Mouse (Mus musculus) mouse embryonic stem cell (cell line): ENCODE measurements around the gene Olfr616.
"Not testable (repeated sequence)": the region's sequence is repeated elsewhere in the genome, so short reads cannot be mapped to it uniquely, and the experiment has no call there.

Source experiments
- in situ Hi-C, 2 experiments: fragments of 300-500 bp; cut with MboI; formaldehyde crosslinking; loops; 1 replicate in 1 of 2; 3 replicates in 1 of 2; pipeline ENCODE4 v1.14.3; 2019 to 2020; ENCODE audit warnings: low sequenced_read_pairs in 2 of 2, low pct_unique_long_range_greater_than_20kb in 1 of 2, mixed read lengths in 1 of 2; ENCODE audit not compliant: unreplicated experiment in 1 of 2

Olfr616 gene

DNA sequence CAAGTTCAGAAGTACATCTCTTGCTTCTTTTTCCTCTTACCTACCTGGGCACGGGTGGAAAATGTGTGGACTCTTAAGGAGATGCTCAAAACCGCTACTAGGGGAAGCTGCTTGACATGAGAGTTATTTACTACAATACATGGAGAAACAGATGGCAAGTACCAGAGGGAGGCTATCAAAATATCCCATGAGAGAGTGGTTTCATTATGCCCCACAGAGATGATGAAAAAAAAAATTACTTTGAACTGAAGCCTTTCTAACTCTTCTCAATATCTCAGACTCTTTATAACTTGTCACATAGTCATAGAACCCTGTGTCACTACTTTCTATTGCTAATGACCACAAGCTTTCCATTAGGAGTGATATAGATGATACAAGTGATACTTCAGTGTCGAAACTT lies at the start of gene Olfr616:
Olfr616 (minus strand) TSS at position 101 of the 400 bp plus-strand sequence.
- in situ Hi-C loops = no loop called here

DNA sequence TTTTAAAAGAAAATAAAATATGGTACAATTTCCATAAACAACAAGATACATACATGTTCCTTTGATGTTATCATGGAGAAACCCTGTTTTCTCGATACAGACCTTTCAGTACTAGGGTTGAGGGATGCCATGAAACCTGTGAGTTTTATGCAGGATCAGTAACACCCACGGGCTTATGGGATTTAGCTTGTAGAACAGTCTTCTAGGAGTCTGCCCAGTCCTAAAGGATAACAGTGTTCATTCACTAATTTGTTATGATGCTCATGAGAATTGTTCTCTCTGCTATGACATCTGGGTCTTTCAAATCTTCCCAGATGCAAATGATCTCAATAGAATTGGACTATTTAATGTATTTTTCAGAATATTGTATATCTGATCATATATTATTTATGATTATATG lies 43.5 kb upstream of the Olfr616 start, which contains the start of gene Olfr620:
Olfr620 (minus strand) TSS at position 101 of the 400 bp plus-strand sequence.
- in situ Hi-C loops = no loop called here

DNA sequence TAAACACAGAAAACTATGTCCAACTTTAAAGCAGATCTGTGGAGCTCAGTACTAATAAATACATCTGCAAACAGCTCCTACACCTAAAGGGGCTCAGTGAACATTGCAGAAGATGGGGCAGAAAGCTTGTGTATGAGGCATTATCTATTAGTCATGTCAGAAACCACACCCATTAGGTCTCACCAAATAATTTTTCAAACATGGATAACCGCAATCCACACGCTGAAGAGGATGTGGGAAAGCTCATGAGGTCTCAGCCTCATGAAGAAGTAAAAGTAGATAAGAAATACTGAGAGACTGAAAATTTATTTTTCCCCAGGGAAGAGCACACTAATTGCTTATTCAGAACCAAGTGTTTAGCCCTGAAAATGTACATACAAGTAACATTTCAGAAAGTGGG lies 38.5 kb upstream of the Olfr616 start:
- in situ Hi-C loops = no loop called here

DNA sequence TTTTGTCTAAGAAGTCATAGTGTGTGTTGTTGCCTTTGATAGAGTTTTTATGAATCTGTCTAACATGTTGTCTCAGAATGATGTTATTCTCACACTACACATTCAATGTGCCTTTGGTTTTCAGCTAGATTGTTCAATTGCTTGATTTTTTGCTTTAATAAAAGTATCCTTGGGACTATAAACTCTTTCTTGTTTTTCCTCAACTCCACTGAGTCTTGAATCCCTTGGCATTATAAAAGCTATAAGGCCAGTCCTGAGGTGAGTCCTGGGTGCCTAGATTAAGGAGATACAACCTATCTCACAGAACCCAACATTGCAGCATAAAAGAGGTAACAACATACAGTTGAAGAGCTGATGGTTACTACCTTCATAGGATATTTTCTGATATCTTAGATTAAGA lies 31.3 kb upstream of the Olfr616 start, which contains the start of gene Olfr619:
Olfr619 (plus strand) TSS at position 301 of the 400 bp plus-strand sequence.
- in situ Hi-C loops = no loop called here

DNA sequence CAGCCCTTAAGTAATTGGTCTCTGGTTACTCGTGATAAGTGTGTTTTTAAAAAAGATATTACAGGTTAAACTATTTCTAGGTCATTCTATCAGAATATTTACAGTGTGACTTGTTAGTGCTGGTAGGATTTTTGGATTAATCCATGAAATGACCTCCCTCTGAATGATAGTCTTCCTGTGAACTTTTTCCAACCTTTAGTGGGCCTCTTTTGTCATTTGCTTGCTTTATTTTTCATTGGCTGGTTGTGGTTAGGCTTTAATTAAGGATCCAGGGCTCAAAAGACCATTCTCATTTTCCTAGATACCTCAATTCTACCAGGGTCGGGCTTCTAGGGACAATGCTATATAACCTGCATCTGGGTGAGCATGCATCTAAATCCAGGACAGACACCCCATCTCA lies 20.9 kb upstream of the Olfr616 start, which contains the start of gene Olfr618:
Olfr618 (plus strand) TSS at position 301 of the 400 bp plus-strand sequence.
- in situ Hi-C loops = no loop called here

DNA sequence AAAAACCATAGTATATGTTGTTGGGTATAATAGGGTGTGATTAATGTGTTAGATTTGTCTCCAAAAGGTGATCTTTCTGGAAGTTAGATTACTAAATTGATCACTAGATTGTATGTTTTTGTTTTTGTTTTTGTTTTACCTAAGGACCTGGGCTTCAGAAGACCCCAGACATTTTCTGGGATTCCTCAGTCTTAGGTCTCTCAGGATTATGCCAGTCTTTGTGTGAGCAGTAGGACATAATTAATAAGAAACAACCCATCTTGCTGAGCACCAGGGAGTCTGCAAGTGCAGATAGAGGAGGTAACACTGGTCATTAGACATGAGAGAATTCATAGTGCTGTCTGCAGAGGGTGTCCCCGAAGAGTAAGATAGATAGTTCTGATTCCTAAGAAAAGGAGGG lies 3.8 kb upstream of the Olfr616 start, which contains the start of gene Olfr617:
Olfr617 (plus strand) TSS at position 301 of the 400 bp plus-strand sequence.
- in situ Hi-C loops = loop anchor here (5.0 kb wide), 1 partner anchor 105 kb away; no protein-coding TSS in a partner anchor

DNA sequence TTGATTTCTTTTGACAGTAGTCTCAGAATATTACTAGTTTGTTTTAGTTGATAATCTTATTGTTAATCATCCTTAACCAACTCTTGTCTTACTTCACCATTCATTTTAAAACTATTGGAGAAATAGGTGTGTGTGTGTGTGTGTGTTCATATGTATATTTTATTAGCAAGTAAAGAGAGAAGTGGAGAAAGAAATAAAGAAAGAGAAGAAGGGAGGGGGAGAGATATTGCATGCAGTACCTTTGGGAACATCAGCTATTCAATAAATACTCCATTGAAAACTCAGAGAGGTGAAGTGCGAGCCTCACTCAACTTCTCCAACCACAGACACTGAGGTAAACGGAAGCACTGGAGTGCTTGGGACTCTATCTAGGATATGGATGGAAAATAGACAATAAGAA lies 13.2 kb downstream of the Olfr616 start, which contains the start of gene Olfr615:
Olfr615 (plus strand) TSS at position 301 of the 400 bp plus-strand sequence.
- in situ Hi-C loops = no loop called here

DNA sequence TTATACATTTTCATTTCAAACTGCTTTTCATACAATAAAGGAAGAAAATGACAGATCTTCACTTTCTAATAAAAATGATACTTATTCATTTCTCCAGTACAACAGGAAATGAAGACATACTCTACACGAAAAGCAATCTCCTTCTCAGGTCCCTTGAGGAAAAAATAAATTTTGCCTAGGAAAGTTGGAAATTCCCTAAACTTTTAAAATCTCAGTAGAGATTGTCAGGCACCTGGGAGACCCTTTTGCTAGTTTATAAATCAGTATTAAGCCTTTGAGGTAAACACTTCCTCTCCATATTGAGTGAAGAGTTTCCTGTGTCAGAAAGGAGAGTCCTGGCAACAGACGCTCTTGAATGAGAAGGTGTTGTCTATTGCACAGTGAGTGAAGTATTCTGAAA lies 21.2 kb downstream of the Olfr616 start, which contains the start of gene Olfr613:
Olfr613 (plus strand) TSS at position 301 of the 400 bp plus-strand sequence.
- in situ Hi-C loops = no loop called here

DNA sequence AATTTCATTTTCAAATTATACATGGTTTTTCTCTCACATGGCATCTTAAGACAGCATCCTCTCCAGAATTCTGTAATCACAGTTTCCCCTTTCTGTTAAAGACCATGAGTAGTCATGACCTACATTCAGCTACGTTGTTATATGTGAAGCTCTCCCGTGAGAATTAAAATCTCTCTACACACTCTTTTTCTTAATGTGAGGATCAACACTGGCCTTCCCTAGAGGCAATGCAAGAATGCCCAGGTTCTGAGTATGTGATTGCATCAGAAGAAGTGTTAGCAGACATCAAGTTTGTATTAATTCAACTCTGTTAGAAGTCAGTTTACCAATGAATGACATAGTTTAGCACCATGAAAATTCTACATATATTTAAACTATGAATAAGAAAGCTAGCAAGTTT lies 26.3 kb downstream of the Olfr616 start, which contains the start of gene Olfr612:
Olfr612 (minus strand) TSS at position 101 of the 400 bp plus-strand sequence.
- in situ Hi-C loops = not testable (repeated sequence)

DNA sequence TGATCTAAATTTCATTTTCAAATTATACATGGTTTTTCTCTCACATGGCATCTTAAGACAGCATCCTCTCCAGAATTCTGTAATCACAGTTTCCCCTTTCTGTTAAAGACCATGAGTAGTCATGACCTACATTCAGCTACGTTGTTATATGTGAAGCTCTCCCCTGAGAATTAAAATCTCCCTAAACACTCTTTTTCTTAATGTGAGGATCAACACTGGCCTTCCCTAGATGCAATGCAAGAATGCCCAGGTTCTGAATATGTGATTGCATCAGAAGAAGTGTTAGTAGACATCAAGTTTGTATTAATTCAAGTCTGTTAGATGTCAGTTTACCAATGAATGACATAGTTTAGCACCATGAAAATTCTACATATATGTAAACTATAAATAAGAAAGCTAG lies 48.2 kb downstream of the Olfr616 start, which contains the start of gene Olfr611:
Olfr611 (minus strand) TSS at position 101 of the 400 bp plus-strand sequence.
- in situ Hi-C loops = not testable (repeated sequence)
